Mouse (Mus musculus) left cerebral cortex, postnatal 14 days (tissue): Measurements from ENCODE around the gene Shroom4. TPM values are rescaled to one million over a fixed set of nuclear protein-coding genes. Genes with fewer than 3 reads are reported as not detected.

Experiments
- total RNA-seq, 2 experiments: library from RNA; stranded (reverse); gene quantifications; 2 replicates each; pipeline ENCODE4 v1.2.3; 2021

Shroom4 gene
- total RNA-seq, 2 experiments from 2014 or later: 3.8 to 5.6 TPM

Other genes starting within 250 kb of the Shroom4 start
- gene Nudt10, start 226.8 kb upstream of the Shroom4 start, total RNA-seq: 10 to 100 TPM; 29.3 to 29.6 TPM
- gene Bmp15, start 79.1 kb upstream of the Shroom4 start, total RNA-seq: under 1 TPM; 0.32 to 0.37 TPM